Mouse (Mus musculus) liver, postnatal 0 days (tissue): Measurements from ENCODE around the gene Itsn1. TPM values are rescaled to one million over a fixed set of nuclear protein-coding genes. Genes with fewer than 3 reads are reported as not detected.
A peak's percentile ranks its signal among the peaks of the same experiment; 100 is the strongest.

Experiments
- ATAC-seq: fragments of 200-750 bp; cut with Nextera tagmentation; 2 replicates; pipeline ENCODE4 v1.8.0; 2017; ENCODE audit warnings: mild to moderate bottlenecking, moderate library complexity
- DNase-seq: peaks from one replicate; pipeline ENCODE4 v3.0.0-alpha.2; 2016
- H3K27ac ChIP-seq: fragments of 300-500 bp; sonication (generic); 2 replicates; pipeline ENCODE4 v1.5.1; 2014; ENCODE audit warnings: antibody characterized with exemption, moderate library complexity, mild to moderate bottlenecking, low read depth
- H3K27me3 ChIP-seq: fragments of 300-500 bp; sonication (generic); 2 replicates; pipeline ENCODE4 v1.6.1; 2014; ENCODE audit warnings: low read length, control low read depth, mixed read lengths; ENCODE audit not compliant: insufficient read depth
- H3K36me3 ChIP-seq: fragments of 300-500 bp; sonication (generic); replicated peaks from 2 replicates; pipeline ENCODE4 v1.6.1; 2014; ENCODE audit warnings: mild to moderate bottlenecking, control low read depth, low read length, moderate library complexity, mixed read lengths; ENCODE audit not compliant: insufficient read depth
- H3K4me1 ChIP-seq: fragments of 300-500 bp; sonication (generic); 2 replicates; pipeline ENCODE4 v1.6.1; 2014; ENCODE audit warnings: antibody characterized with exemption, mild to moderate bottlenecking, control low read depth; ENCODE audit not compliant: insufficient read depth
- H3K4me2 ChIP-seq: fragments of 300-500 bp; sonication (generic); 2 replicates; pipeline ENCODE4 v1.6.1; 2014; ENCODE audit warnings: low read depth, mild to moderate bottlenecking, low read length, moderate library complexity, mixed read lengths
- H3K4me3 ChIP-seq: fragments of 300-500 bp; sonication (generic); 2 replicates; pipeline ENCODE4 v1.5.1; 2014; ENCODE audit warnings: low read depth, low read length
- H3K9ac ChIP-seq: fragments of 300-500 bp; sonication (generic); replicated peaks from 2 replicates; pipeline ENCODE4 v1.6.1; 2014; ENCODE audit warnings: mild to moderate bottlenecking, moderate library complexity
- H3K9me3 ChIP-seq: fragments of 300-500 bp; sonication (generic); 2 replicates; pipeline ENCODE4 v1.6.1; 2016; ENCODE audit warnings: mild to moderate bottlenecking, control low read depth, low read length, mixed read lengths
- CTCF ChIP-seq: sonication (generic); IDR thresholded peaks from 2 replicates; pipeline ENCODE4 v1.5.1; 2016; ENCODE audit warnings: antibody characterized with exemption, low read depth
- EP300 ChIP-seq: IDR thresholded peaks from 2 replicates; pipeline ENCODE4 v1.6.1; 2016; ENCODE audit warnings: antibody characterized with exemption, low read depth, mild to moderate bottlenecking
- WGBS: fragments of 180-500 bp; shearing (Covaris S2); extraction: QIAGEN DNeasy Blood & Tissue Kit; methylation state at CpG from one replicate; pipeline ENCODE4 v1.1.7; 2014; ENCODE audit not compliant: insufficient replicate concordance; 5-methylcytosine and 5-hydroxymethylcytosine counted together
- polyA plus RNA-seq: library from polyadenylated mRNA; unstranded; fragments of >200 nt; fragmentation: Nextera tagmentation; extraction: Ambion mirVana; gene quantifications from 2 replicates; pipeline ENCODE4 v1.2.1, GENCODE M21; 2015

The Itsn1 gene
- polyA plus RNA-seq = 17.5 and 19.7 TPM in 2 replicates

- DNase-seq (peak; percentile 97), ATAC-seq (peak; percentile 84)
- Histone ChIP-seq H3K4me2 (peak within 1 kb of the TSS; percentile 95), H3K27ac (peak within 1 kb of the TSS; percentile 88), H3K4me3 (peak within 1 kb of the TSS; percentile 85), H3K9ac (peak within 1 kb of the TSS; percentile 74), H3K9me3 (no peaks in the 10 kb centered on the region), H3K27me3 (peaks cover 13% of the 10 kb centered on the region), H3K4me1 (peaks cover 18% of the 10 kb centered on the region), H3K36me3 (no peaks in the 10 kb centered on the region)
- under 1% methylated on average over 32 of the region's 33 CpGs for WGBS
- TF ChIP-seq CTCF = no peak
Observed at GRCm38 (mm10) chr16:91729066-91729482, at the start of gene Itsn1. Itsn1 (plus strand) TSS chr16:91729281.

GRCm38 (mm10) chr16:91680656-91681055, 48.4 kb upstream of the Itsn1 start:
- Histone ChIP-seq H3K27me3 (no peaks in the 10 kb centered on the region), H3K4me1 (0 out of 2 replicates have a peak, but pooled peaks cover 3% of the 10 kb centered on the region), H3K36me3 (peaks cover 88% of the 10 kb centered on the region), H3K4me3 (no peak overlapping the region), H3K9ac (no peak overlapping the region), H3K4me2 (no peak overlapping the region), H3K27ac (no peak overlapping the region), H3K9me3 (no peaks in the 10 kb centered on the region)
- TF ChIP-seq EP300 (no peak), CTCF (no peak)
- 74% methylated on average over 5 of the region's 5 CpGs for WGBS
- DNase-seq (no peak), ATAC-seq (no peak)

GRCm38 (mm10) chr16:91685526-91685925, 43.6 kb upstream of the Itsn1 start:
- ATAC-seq (no peak), DNase-seq (no peak)
- peaks cover 54% of the 10 kb centered on the region for H3K36me3 ChIP-seq
- H3K9me3 ChIP-seq = no peaks in the 10 kb centered on the region
- WGBS = 45% methylated on average over 5 of the region's 5 CpGs
- H3K27me3 ChIP-seq = no peaks in the 10 kb centered on the region
- H3K4me2 ChIP-seq = peak overlapping the region; percentile 33
- no peak overlapping the region for H3K4me3 ChIP-seq
- H3K27ac ChIP-seq = no peak overlapping the region
- peaks cover 13% of the 10 kb centered on the region for H3K4me1 ChIP-seq
- no peak for TF ChIP-seq EP300
- TF ChIP-seq CTCF = no peak
- H3K9ac ChIP-seq = peak overlapping the region; percentile 28

- H3K4me2 ChIP-seq = no peak overlapping the region
- no peak for TF ChIP-seq EP300
- no peak for TF ChIP-seq CTCF
- peaks cover 49% of the 10 kb centered on the region for H3K36me3 ChIP-seq
- H3K9ac ChIP-seq = no peak overlapping the region
- no peak for DNase-seq
- 85% methylated on average over 5 of the region's 5 CpGs for WGBS
- ATAC-seq = no peak
- no peaks in the 10 kb centered on the region for H3K9me3 ChIP-seq
- H3K4me1 ChIP-seq = peaks cover 13% of the 10 kb centered on the region
- no peak overlapping the region for H3K27ac ChIP-seq
- no peak overlapping the region for H3K4me3 ChIP-seq
- H3K27me3 ChIP-seq = no peaks in the 10 kb centered on the region
Observed at GRCm38 (mm10) chr16:91686369-91686768, 42.7 kb upstream of the Itsn1 start.

GRCm38 (mm10) chr16:91688023-91688618, 41.0 kb upstream of the Itsn1 start:
- Histone ChIP-seq H3K9me3 (no peaks in the 10 kb centered on the region), H3K4me2 (peak overlapping the region; percentile 98), H3K9ac (peak overlapping the region; percentile 99), H3K27me3 (no peaks in the 10 kb centered on the region), H3K27ac (peak overlapping the region; percentile 84), H3K4me3 (peak overlapping the region; percentile 97), H3K4me1 (peaks cover 13% of the 10 kb centered on the region), H3K36me3 (peaks cover 36% of the 10 kb centered on the region)
- DNase-seq (no peak), ATAC-seq (peak; percentile 38)
- WGBS = 2% methylated on average over 45 of the region's 51 CpGs
- TF ChIP-seq EP300 = no peak
- no peak for TF ChIP-seq CTCF

GRCm38 (mm10) chr16:91688619-91689334, 40.3 kb upstream of the Itsn1 start, which contains the start of gene Donson:
Donson (minus strand) TSS chr16:91688770.
- Histone ChIP-seq H3K4me2 (peak within 1 kb of the TSS; percentile 98), H3K27ac (peak within 1 kb of the TSS; percentile 84), H3K9me3 (no peaks in the 10 kb centered on the region), H3K27me3 (no peaks in the 10 kb centered on the region), H3K36me3 (peaks cover 32% of the 10 kb centered on the region), H3K4me3 (peak within 1 kb of the TSS; percentile 97), H3K4me1 (peaks cover 13% of the 10 kb centered on the region), H3K9ac (peak within 1 kb of the TSS; percentile 99)
- ATAC-seq = peak; percentile 99
- DNase-seq = peak; percentile 98
- under 1% methylated on average over 71 of the region's 71 CpGs for WGBS
- TF ChIP-seq CTCF (no peak), EP300 (no peak)
